Mouse (Mus musculus): ENCODE data around the gene Prune2.

DNA sequence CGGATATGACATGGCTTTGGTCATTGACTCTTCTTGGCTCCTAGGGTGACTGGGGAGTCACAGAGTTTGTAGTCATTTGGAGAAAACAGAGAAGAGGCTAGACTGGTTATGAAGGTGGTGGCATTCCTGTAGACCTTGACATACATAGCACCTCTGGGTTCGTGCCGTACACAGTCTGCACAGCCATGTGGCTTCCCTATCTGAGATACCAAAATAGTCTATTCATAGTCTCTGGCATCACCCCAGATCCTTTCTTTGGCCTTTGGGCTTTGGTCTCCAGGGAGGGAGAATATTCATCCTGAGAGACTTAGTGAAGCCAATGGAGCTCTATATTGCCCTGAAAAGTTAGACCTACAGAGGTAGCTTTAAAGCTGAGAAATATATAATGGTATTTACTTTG is 5.1 kb downstream of the Prune2 start:
- TF ChIP-seq CTCF (IDR thresholded peaks at IDR 0.05; ENCODE audit: borderline replicate concordance, control insufficient read depth, extremely low read depth, insufficient read depth, low read length, poor library complexity) (no peak), POLR2A (IDR thresholded peaks at IDR 0.05; ENCODE audit: control insufficient read depth, extremely low read depth, insufficient read depth, low read length, poor library complexity) (no peak)

Measured in thymus, adult 2 months (tissue).